Mouse (Mus musculus) forebrain, embryonic 10.5 days (tissue): ENCODE measurements around the gene Itga2. TPM values are rescaled to one million over a fixed set of nuclear protein-coding genes. Genes with fewer than 3 reads are reported as not detected.

Experiments
- DNase-seq: peaks from one replicate; pipeline ENCODE4 v3.0.0-alpha.2; 2017; ENCODE audit warnings: low spot score; ENCODE audit errors: extremely low spot score
- H3K27ac ChIP-seq: fragments of 300-500 bp; sonication (generic); 2 replicates; pipeline ENCODE4 v1.5.1; 2016; ENCODE audit warnings: mild to moderate bottlenecking
- H3K27me3 ChIP-seq: fragments of 300-500 bp; sonication (generic); 2 replicates; pipeline ENCODE4 v1.6.1; 2016; ENCODE audit warnings: mild to moderate bottlenecking; ENCODE audit not compliant: poor library complexity, severe bottlenecking
- H3K36me3 ChIP-seq: fragments of 300-500 bp; sonication (generic); replicated peaks from 2 replicates; pipeline ENCODE4 v1.6.1; 2016; ENCODE audit warnings: mild to moderate bottlenecking, moderate library complexity
- H3K4me1 ChIP-seq: fragments of 300-500 bp; sonication (generic); 2 replicates; pipeline ENCODE4 v1.6.1; 2016
- H3K4me3 ChIP-seq: fragments of 300-500 bp; sonication (generic); 2 replicates; pipeline ENCODE4 v1.5.1; 2016; ENCODE audit warnings: mild to moderate bottlenecking, moderate library complexity
- H3K9me3 ChIP-seq: fragments of 300-500 bp; sonication (generic); 2 replicates; pipeline ENCODE4 v1.6.1; 2016; ENCODE audit warnings: mild to moderate bottlenecking, moderate library complexity
- WGBS: fragments of 180-500 bp; shearing (Covaris S2); methylation state at CpG from one replicate; pipeline ENCODE4 v1.1.7; 2016; 5-methylcytosine and 5-hydroxymethylcytosine counted together
- polyA plus RNA-seq: library from polyadenylated mRNA; unstranded; fragments of >200 nt; fragmentation: Nextera tagmentation; extraction: Ambion mirVana; gene quantifications from 2 replicates; pipeline ENCODE4 v1.2.1, GENCODE M21; 2016

Gene Itga2
- polyA plus RNA-seq, 1 experiment from 2014 or later, result 1.2 TPM

GRCm38 (mm10) chr13:114856269-114856627 is 75.7 kb downstream of the Itga2 start:
- no peaks in the 10 kb centered on the region for H3K27me3 ChIP-seq
- 41% methylated on average over 7 of the region's 7 CpGs for WGBS
- peaks cover 13% of the 10 kb centered on the region for H3K4me1 ChIP-seq
- no peak overlapping the region for H3K27ac ChIP-seq
- H3K36me3 ChIP-seq, result no peaks in the 10 kb centered on the region
- peak overlapping the region; percentile 8; the same call in 1 of the 2 replicates for H3K4me3 ChIP-seq
- no peak for DNase-seq
- no peaks in the 10 kb centered on the region for H3K9me3 ChIP-seq

DNA sequence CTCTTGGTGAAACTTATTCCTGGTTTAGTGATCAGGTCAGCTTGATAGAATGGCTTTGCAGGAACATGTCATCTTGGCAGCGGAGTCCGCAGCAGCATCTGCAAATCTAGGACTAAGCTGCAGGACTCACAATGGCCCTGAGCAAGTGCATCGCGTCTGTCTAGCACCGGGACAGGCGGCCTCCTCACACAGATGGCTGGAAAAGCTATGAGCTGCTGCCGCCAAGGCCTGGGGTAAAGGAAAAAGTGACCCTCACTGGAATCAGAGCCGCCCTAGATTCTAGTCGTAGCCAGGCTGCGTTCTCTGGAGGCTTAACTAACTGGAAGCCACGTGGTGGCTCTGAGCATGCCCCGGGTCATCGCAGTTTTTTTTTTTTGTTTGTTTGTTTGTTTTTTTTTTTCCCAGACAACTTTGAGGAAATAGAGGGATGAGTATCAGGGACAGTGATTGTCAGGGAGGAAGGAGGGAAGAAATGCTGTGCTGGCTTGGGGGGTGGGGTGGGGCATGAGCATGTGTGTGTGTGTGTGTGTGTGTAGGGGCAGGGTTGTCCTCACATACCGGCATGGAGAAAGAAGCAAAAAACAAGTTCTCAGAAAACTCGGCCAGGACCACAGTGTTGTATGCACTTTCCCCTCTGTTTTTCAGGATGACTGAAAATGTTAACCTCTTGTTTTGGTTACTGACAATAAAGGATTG is 76.2 kb downstream of the Itga2 start:
- Histone ChIP-seq H3K36me3 (no peaks in the 10 kb centered on the region), H3K27ac (peak overlapping the region; percentile 71), H3K4me1 (peaks cover 13% of the 10 kb centered on the region), H3K9me3 (no peaks in the 10 kb centered on the region), H3K4me3 (peak overlapping the region; percentile 26; the same call in 1 of the 2 replicates), H3K27me3 (no peaks in the 10 kb centered on the region)
- WGBS, result 31% methylated on average over 15 of the region's 15 CpGs
- no peak for DNase-seq

DNA sequence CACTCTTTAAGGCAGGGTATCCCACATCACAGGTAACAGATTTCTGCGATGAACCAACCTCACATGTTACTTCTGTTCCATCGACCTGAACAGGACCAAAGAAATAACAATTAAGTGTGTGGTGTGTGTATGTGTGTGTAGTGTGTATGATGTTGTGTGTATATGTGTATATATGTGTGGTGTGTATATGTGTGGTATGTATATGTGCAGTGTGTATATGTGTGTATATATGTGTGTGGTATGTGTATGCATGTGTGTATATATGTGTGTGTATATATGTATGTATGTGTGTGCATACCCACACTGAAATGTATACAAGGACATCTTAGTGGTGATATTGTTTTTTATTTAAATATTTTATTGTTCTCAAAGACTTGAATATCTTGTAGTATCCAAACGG is 77.5 kb downstream of the Itga2 start:
- H3K4me3 ChIP-seq, result no peak overlapping the region
- 88% methylated on average over 3 of the region's 3 CpGs for WGBS
- H3K36me3 ChIP-seq, result no peaks in the 10 kb centered on the region
- H3K9me3 ChIP-seq, result no peaks in the 10 kb centered on the region
- no peak overlapping the region for H3K27ac ChIP-seq
- no peaks in the 10 kb centered on the region for H3K27me3 ChIP-seq
- H3K4me1 ChIP-seq, result peaks cover 13% of the 10 kb centered on the region
- DNase-seq, result no peak

DNA sequence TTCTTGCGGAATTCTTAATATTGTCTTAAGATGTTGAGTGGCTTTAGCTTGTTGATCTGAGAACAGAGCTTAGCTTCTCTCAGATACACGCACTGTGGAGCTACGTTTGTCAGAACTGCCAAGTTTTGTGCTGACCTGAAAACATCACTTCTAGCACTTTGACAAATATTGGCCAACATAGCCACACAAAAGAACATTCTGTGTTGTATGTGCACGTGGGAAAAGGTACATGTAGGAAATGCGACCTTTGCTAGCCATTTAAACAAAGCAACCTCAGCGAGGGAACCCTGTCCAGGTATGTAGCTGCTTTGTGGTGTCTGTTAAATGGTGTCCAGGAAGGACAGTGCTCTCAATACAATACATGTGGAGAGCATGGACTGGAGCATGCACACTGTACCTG is 77.9 kb downstream of the Itga2 start:
- H3K9me3 ChIP-seq, result no peaks in the 10 kb centered on the region
- DNase-seq, result no peak

GRCm38 (mm10) chr13:114853152-114853551 is 78.7 kb downstream of the Itga2 start:
- Histone ChIP-seq H3K4me3 (no peak overlapping the region), H3K27me3 (no peaks in the 10 kb centered on the region), H3K27ac (no peak overlapping the region), H3K4me1 (peaks cover 13% of the 10 kb centered on the region), H3K36me3 (no peaks in the 10 kb centered on the region), H3K9me3 (no peaks in the 10 kb centered on the region)
- no peak for DNase-seq
- 96% methylated on average over 2 of the region's 2 CpGs for WGBS

More for the DNA sequence above, 77.9 kb downstream of the Itga2 start:
- Histone ChIP-seq H3K4me3 (no peak overlapping the region), H3K27me3 (no peaks in the 10 kb centered on the region), H3K4me1 (peaks cover 13% of the 10 kb centered on the region), H3K36me3 (no peaks in the 10 kb centered on the region), H3K27ac (no peak overlapping the region)
- 89% methylated on average over 6 of the region's 6 CpGs for WGBS

- H3K36me3 ChIP-seq, result no peaks in the 10 kb centered on the region
- DNase-seq, result no peak
- 86% methylated on average over 6 of the region's 6 CpGs for WGBS
- H3K9me3 ChIP-seq, result no peaks in the 10 kb centered on the region
- H3K27me3 ChIP-seq, result no peaks in the 10 kb centered on the region
- no peak overlapping the region for H3K4me3 ChIP-seq
- peaks cover 13% of the 10 kb centered on the region for H3K4me1 ChIP-seq
- H3K27ac ChIP-seq, result no peak overlapping the region
These were observed 79.4 kb downstream of the Itga2 start for GRCm38 (mm10) chr13:114852264-114853111.

DNA sequence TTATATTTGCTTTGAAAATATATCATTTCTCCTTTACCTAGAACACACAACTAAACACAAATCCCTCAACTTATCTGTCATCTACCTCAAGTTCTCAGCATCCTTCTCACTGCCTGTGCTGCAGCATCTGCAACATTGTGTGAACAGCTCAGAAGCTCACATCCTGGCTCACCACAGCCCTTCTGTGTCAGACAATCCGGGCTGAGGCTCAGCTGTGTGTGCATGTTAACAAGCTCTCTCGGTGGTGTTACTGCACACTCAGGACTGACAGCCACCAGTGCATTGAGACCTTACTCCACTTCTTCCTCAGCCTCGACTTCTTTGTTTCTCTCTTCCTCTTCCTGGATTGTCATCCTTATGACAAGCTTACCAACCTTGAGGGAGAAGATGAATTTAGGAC is 83.0 kb downstream of the Itga2 start:
- Histone ChIP-seq H3K9me3 (no peaks in the 10 kb centered on the region), H3K4me1 (peaks cover 5% of the 10 kb centered on the region; the same call in 1 of the 2 replicates), H3K27ac (no peak overlapping the region), H3K27me3 (no peaks in the 10 kb centered on the region), H3K36me3 (no peaks in the 10 kb centered on the region), H3K4me3 (no peak overlapping the region)
- no peak for DNase-seq
- 82% methylated on average over 3 of the region's 3 CpGs for WGBS

- no peaks in the 10 kb centered on the region for H3K27me3 ChIP-seq
- H3K4me3 ChIP-seq, result no peak overlapping the region
- no peaks in the 10 kb centered on the region for H3K36me3 ChIP-seq
- no peaks in the 10 kb centered on the region for H3K9me3 ChIP-seq
- H3K4me1 ChIP-seq, result peaks cover 11% of the 10 kb centered on the region
- 87% methylated on average over 6 of the region's 6 CpGs for WGBS
- no peak for DNase-seq
- H3K27ac ChIP-seq, result no peak overlapping the region
These were observed 86.1 kb downstream of the Itga2 start for GRCm38 (mm10) chr13:114845804-114846203.

DNA sequence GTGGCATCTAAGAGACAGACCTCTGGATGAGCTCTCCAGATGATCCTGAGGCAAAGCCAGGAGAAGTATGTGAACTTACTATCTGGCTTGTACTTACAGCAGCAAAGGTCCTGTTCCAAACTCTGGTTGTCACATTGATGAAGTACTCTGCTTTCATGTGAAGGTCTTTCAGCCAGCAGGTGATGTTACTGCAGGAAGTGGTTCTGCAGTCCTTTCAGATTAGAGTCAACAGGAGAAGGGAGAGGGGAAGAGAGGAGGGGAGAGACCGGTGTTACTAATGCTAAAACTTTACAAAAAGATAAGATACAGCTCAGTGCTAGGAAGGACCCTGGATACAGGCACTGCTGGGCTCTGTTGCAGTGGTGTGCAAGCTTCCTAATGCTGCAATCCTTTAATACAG is 88.6 kb downstream of the Itga2 start:
- Histone ChIP-seq H3K4me1 (peaks cover 21% of the 10 kb centered on the region), H3K27me3 (no peaks in the 10 kb centered on the region), H3K9me3 (no peaks in the 10 kb centered on the region), H3K4me3 (no peak overlapping the region), H3K27ac (no peak overlapping the region), H3K36me3 (no peaks in the 10 kb centered on the region)
- WGBS, result 82% methylated on average over 1 of the region's 1 CpGs
- DNase-seq, result no peak

DNA sequence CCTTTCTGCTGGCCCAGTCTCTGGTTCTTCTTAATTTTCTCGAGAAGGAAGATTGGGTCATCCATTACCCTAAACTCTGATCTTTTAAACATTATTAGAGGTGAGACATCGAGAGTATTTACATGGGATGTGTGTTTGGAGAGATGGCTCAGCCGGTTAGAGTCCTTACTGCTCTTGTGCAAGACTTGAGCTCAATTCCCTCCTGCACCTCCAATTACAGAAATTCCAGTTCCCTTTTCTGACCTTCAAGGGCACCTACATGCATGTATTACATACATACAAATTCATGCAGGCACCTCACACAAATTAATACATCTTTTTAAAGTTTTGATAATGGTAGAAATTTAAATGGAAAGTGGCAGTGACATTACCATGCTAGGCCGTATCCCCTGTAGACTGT is 91.4 kb downstream of the Itga2 start:
- no peaks in the 10 kb centered on the region for H3K36me3 ChIP-seq
- 86% methylated on average over 4 of the region's 4 CpGs for whole genome bisulfite sequencing
- H3K4me3 ChIP-seq, result no peak overlapping the region
- H3K27me3 ChIP-seq, result no peaks in the 10 kb centered on the region
- no peaks in the 10 kb centered on the region for H3K9me3 ChIP-seq
- no peak for DNase-seq
- peaks cover 18% of the 10 kb centered on the region for H3K4me1 ChIP-seq
- no peak overlapping the region for H3K27ac ChIP-seq

DNA sequence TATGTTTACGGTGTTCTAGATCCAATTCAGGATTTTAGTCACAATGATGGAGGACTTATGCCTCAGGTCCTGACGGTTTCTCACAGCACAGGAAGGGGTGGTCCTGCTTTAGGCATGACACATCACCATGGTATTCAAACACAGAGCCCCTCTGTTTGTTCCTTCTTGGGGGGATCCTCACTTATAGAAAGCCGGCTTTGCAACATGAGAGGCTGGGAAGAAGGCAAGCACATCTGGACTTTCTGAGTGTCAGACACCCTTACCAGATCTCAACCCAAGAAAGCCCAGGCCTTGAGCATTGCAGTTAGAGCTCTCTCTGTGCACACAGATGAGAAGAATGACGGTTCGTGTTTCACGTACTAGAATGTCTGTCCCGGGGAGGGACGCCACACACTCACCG is 92.8 kb downstream of the Itga2 start:
- H3K9me3 ChIP-seq, result no peaks in the 10 kb centered on the region
- no peaks in the 10 kb centered on the region for H3K27me3 ChIP-seq

GRCm38 (mm10) chr13:114838535-114838990 is 93.3 kb downstream of the Itga2 start:
- Histone ChIP-seq H3K4me3 (no peak overlapping the region), H3K36me3 (no peaks in the 10 kb centered on the region), H3K4me1 (peaks cover 18% of the 10 kb centered on the region), H3K27ac (peak overlapping the region; percentile 53; the same call in 1 of the 2 replicates), H3K9me3 (no peaks in the 10 kb centered on the region), H3K27me3 (no peaks in the 10 kb centered on the region)
- DNase-seq, result no peak
- 60% methylated on average over 5 of the region's 5 CpGs for WGBS

More for the DNA sequence above, 92.8 kb downstream of the Itga2 start:
- 0 out of 2 replicates have a peak overlapping the region, but pooled peaks have one; percentile 40 for H3K27ac ChIP-seq
- peaks cover 18% of the 10 kb centered on the region for H3K4me1 ChIP-seq
- no peak overlapping the region for H3K4me3 ChIP-seq
- no peak for DNase-seq
- WGBS, result 78% methylated on average over 9 of the region's 9 CpGs
- no peaks in the 10 kb centered on the region for H3K36me3 ChIP-seq

DNA sequence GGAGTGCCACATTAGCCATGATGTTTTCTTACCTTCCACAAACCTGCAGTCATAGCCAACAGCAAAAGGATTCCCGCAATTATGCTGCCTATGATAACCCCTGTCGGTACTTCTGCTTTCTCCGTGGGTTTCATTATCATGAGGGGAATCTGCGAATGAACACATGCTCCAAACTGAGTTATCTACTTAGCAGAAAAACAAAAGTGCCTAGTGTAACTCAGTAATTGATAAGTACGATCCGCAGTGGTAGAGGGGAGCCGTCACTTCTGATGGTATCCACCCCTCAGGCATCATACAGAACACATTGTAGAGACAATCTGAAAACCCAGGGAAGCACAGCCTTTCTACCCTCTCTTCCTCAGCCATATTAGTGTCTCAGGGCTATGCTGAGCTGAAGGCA is 94.8 kb downstream of the Itga2 start:
- peaks cover 18% of the 10 kb centered on the region for H3K4me1 ChIP-seq
- no peak overlapping the region for H3K4me3 ChIP-seq
- 91% methylated on average over 7 of the region's 7 CpGs for WGBS
- H3K27ac ChIP-seq, result no peak overlapping the region
- no peaks in the 10 kb centered on the region for H3K9me3 ChIP-seq
- no peak for DNase-seq
- H3K27me3 ChIP-seq, result no peaks in the 10 kb centered on the region
- no peaks in the 10 kb centered on the region for H3K36me3 ChIP-seq
